16 mouse cellular contexts compared by ENCODE assay signal in genomic region chr1:152605895-152606625, GRCm38 (mm10).
DNase-seq lines count a peak whose midpoint lies in the region; ATAC-seq and TF ChIP-seq lines count a peak whose summit lies in the region.
"Had no signal": no experiment of that assay in that cellular context is flagged by ENCODE, and none has a peak within 500 bp of the region (broad histone marks: within the 10 kb centered on the region; RNA-seq: fewer than 3 reads in every experiment).

No protein-coding gene starts in this region.

- H3K4me1 ChIP-seq in heart, embryonic 16.5 days (ENCODE audit: control insufficient read depth, insufficient read depth, low read length): peaks cover 48% of the 10 kb centered on the region
- peaks cover 3% of the 10 kb centered on the region for H3K4me1 ChIP-seq in bone marrow, adult 2 months (ENCODE audit: control insufficient read depth, insufficient read depth, low read length)

- H3K9me3 ChIP-seq in heart, embryonic 16.5 days (replicated peaks; ENCODE audit: control insufficient read depth, low read length): no peaks in the 10 kb centered on the region
- H3K9me3 ChIP-seq: limb, embryonic 13.5 days had no signal

- intact Hi-C loops in heart, postnatal 14 days (cut with DNase I): no loop called here
- intact Hi-C loops in left cerebral cortex, postnatal 10 days (cut with DNase I): no loop called here

- no peak for ATAC-seq in heart, embryonic 16.5 days (replicated peaks; ENCODE audit: extremely low read depth, insufficient read depth, low FRiP score)
- peak; percentile 74 for ATAC-seq in megakaryocyte-erythroid progenitor cell, adult 5-6 weeks (replicated peaks; ENCODE audit: low FRiP score, low TSS enrichment, poor library complexity, severe bottlenecking)
- ATAC-seq: intestine, postnatal 0 days had no signal

- TF ChIP-seq POLR2A in bone marrow, adult 2 months (IDR thresholded peaks at IDR 0.05; ENCODE audit: borderline replicate concordance, control insufficient read depth, low read depth, low read length): no peak

- DNase-seq in heart, postnatal 14 days: no peak
- DNase-seq in lung, postnatal 25 days (ENCODE audit: low spot score): peak; percentile 51
- DNase-seq in lung, postnatal 4 days: no peak
- DNase-seq in cerebellum, adult 11-12 months: no peak
- no peak for DNase-seq in left cerebral cortex, postnatal 10 days (ENCODE audit: extremely low spot score in 1 of 2, low spot score in 2 of 2)
- DNase-seq: adrenal gland, postnatal 14 days; cerebellum, adult 11 months; kidney, postnatal 36 days; right cerebral cortex, postnatal 25 days had no signal

- H3K4me2 ChIP-seq in heart, embryonic 16.5 days (ENCODE audit: low read depth, low read length): no peak overlapping the region
- H3K4me2 ChIP-seq: limb, embryonic 13.5 days had no signal

- H3K27ac ChIP-seq in heart, embryonic 16.5 days (ENCODE audit: low read length): 0 out of 2 replicates have a peak overlapping the region, but pooled peaks have one; percentile 19
- peak overlapping the region; percentile 65 for H3K27ac ChIP-seq in bone marrow, adult 2 months (ENCODE audit: control insufficient read depth, insufficient read depth, low read depth, low read length, poor library complexity)
- H3K27ac ChIP-seq: limb, embryonic 13.5 days; macrophage had no signal

- H3K27me3 ChIP-seq in heart, embryonic 16.5 days (ENCODE audit: control insufficient read depth, insufficient read depth, low read length): no peaks in the 10 kb centered on the region
- H3K27me3 ChIP-seq: limb, embryonic 13.5 days had no signal

- H3K4me3 ChIP-seq in heart, embryonic 16.5 days (ENCODE audit: low read length): no peak overlapping the region
- peak overlapping the region; percentile 1 for H3K4me3 ChIP-seq in bone marrow, adult 2 months (replicated peaks; ENCODE audit: control insufficient read depth, low read depth, low read length)
- H3K4me3 ChIP-seq: erythroblast, embryonic 14.5 days; limb, embryonic 13.5 days had no signal

- peaks cover 10% of the 10 kb centered on the region; the same call in 1 of the 2 replicates for H3K36me3 ChIP-seq in heart, embryonic 16.5 days (ENCODE audit: control insufficient read depth, insufficient read depth)

- 65% methylated on average over 5 of the region's 5 CpGs for WGBS in heart, embryonic 16.5 days
- WGBS in bone marrow, adult 2 months: 38% methylated on average over 5 of the region's 5 CpGs

- TF ChIP-seq CTCF in bone marrow, adult 2 months (IDR thresholded peaks at IDR 0.05; ENCODE audit: control insufficient read depth, insufficient read depth, low read length): no peak

- no peak overlapping the region for H3K9ac ChIP-seq in heart, embryonic 16.5 days (ENCODE audit: low read length)
- H3K9ac ChIP-seq: limb, embryonic 13.5 days had no signal
